Mouse (Mus musculus): ENCODE data around the gene Akap7.

Gene Akap7

DNA sequence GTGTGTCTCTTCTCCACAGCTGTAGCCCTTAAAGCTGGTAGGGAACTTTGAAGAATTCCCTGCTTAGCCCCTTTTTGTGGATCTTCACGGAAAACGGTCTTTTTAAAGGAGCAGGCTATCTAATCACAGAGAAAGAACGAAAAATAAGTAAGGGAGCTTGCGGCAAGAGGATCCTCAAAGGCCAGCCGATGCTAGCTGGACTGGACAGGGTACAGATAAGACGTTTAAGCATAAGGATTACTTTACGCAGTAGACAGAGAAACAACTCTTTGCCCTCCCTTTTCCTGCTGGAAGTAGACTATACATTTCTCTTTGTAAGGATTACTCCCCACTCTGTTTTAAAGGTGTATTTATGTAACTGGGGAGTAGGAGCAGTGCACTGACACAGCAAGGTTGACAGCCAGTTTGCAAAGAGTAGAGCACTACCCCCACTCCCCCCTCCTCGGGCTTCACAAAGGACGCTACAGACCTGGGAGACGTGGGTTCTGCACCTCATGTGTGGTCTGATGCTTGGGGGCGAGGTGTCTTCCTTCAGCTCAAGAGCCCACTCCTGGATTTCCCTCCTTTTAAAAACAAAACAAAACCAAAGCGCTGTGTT lies 9.9 kb downstream of the Akap7 start:
- peak; percentile 22 for DNase-seq (ENCODE audit: low read depth)

- peak; percentile 27 for DNase-seq (ENCODE audit: low read depth)
These were observed 10.9 kb downstream of the Akap7 start for GRCm38 (mm10) chr10:25296657-25297369.

DNA sequence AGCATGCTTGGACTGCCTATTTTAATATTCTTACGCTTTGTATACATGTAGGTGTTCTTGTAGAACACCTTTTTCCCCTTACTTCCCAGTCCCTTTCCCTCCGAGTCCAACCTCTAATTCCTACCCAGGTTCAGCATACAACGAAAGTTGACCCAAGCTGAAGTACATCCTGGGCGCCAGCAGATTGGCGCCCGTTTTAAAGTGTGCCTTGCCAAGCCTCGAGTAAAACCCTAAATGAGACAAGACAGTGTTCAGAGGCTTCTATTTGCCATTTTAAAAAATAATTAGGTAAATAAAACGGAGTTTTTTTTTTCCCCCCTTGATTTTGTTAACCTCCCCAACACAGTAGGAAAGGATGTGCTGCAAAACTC lies 11.4 kb downstream of the Akap7 start:
- peak; percentile 10 for DNase-seq (ENCODE audit: low read depth)

DNA sequence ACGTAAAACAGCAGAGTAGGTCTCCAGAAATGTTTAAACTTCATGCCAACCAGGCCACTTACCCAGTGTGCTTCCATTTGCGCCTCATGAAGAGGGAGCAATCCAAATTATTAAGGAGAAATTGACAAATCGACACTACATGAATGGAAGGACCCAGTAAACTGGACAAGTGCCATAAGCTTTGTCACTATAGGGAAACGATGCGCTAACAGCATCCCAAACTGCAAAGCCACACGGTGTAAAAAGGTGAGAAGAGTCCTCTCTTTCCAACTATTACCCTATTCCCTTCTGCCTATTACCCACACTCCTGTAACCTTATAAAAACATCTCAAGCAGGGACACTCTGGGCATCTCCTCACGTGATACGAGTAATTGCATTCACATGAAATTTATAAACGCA lies 11.8 kb downstream of the Akap7 start:
- no peak for DNase-seq (ENCODE audit: low read depth)

GRCm38 (mm10) chr10:25294999-25295398 lies 12.7 kb downstream of the Akap7 start:
- no peak for DNase-seq (ENCODE audit: low read depth)

DNA sequence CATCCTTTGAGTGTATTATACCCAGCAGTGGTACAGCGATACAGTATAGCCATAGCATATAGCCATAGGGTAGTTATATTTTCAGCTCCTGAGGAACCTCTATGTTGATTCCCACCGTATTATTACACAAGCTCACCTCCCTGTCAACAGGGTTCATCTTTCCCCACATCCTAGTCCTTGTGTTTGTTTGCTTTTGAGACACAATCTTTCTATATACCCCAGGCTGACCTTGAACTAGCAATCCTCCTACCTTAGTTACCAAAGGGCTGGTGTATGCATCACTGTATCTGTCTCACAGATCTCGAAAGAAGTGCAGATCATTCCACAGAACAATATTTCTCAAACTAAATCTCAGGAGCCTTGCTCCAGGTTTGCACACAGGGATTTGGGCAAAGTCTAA lies 13.9 kb downstream of the Akap7 start:
- no peak for DNase-seq (ENCODE audit: low read depth)

DNA sequence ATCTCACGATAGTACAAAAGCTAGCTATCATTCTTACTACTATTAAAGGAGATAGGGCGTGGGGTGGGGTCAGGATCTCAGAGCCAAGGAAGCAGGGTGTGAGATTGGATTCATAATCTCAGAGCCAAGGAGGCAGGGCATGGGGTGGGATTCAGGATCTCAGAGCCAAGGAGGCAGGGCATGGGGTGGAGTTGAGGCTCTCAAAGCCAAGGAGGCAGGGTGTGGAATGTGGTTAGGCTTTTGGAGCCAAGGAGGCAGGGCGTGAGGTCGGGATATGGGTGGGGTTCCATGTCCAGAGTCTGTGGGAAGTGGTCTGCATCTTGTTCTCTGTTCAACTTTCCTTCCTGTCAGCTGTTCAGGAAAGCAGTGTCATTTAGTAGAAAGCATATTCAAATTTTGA lies 16.6 kb downstream of the Akap7 start:
- DNase-seq (ENCODE audit: low read depth), result no peak

DNA sequence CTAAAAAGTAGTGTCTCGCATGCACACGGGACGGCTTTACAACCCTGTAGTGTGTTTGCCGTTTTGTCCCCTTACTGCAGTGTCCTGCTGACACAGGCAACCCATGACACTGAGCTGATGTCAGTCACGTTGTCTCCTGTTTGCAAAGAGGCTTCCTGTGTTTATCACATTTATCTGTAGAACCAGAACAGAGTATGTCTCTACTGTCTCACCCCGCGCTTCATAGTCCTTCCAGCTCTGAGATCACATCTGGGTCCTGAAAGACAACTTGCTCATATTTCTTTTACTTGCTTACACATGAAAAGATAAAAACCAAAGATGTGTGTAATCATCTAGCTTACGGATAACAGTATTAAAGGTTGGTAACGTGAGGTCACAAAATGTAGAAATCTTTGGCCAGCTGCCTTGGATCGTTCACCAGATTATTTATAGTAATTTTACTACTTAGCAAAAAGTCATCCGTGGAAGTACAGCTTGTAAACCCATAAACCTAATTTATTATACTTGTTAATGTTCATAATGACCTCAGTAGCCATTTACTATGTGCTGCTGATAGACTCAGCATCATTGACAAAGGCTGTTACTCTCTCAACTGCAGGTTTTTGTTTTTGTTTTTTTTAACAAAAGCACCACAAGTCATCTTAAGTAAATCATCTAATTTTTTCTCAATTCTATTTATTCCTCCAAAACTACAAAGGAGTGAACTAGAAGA lies 22.4 kb downstream of the Akap7 start:
- no peak for DNase-seq (ENCODE audit: low read depth)

- no peak for DNase-seq (ENCODE audit: low read depth)
These were observed 23.1 kb downstream of the Akap7 start for GRCm38 (mm10) chr10:25284427-25285099.

GRCm38 (mm10) chr10:25283397-25283796 lies 24.3 kb downstream of the Akap7 start:
- no peak for DNase-seq (ENCODE audit: low read depth)

- DNase-seq (ENCODE audit: low read depth), result no peak
These were observed 27.5 kb downstream of the Akap7 start for GRCm38 (mm10) chr10:25280141-25280540.

GRCm38 (mm10) chr10:25279406-25279805 lies 28.3 kb downstream of the Akap7 start:
- no peak for DNase-seq (ENCODE audit: low read depth)

DNA sequence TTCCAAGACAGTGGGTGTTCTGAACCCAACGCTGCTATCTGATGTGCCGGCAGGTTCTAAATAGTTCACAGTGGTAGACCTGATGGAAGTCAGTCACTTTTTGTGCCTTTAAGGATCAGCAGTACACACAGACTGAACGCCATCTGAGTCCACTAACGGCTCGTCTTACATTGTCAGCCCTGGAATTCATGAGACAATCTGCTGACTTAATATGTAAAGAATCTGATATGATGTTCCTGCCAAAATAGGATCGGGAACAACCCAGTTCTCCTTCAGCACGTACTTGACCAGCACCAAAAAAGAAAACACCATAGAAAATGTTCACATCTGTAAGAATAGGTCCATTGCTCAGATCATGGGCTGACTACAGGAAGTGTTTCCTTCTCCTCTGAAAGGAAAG lies 32.2 kb downstream of the Akap7 start:
- DNase-seq (ENCODE audit: low read depth), result no peak

DNA sequence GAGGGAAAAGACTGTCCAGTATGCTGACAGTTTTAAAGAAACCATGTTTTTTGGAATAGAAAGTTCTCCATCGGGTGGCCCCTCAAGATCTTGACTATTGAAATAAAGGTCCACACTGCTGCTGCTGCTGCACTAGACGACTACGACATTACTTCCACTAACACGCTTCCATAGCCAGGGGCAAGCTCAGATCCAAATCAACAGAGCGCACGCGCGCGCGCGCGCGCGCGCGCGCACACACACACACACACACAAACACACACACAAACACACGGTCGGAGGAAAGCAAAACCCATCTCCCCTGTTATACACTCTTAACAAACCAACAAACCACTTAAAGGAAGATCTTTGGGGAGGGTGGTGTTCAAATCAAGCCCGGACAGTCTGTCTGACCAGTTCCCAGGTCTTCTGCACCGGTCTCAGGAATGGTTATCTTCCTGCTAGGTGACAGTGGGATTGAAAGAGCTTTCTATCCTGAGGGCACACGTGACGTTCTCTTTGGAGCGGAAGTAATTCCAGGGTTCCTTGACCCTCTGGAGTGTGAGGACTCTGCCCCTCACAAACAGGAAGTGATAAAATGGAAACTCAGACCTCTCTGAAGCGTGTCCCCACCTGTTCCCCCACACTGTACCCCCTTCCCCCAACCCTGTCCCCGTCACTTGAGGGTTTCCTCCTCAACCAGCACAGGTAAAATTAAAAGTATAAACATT lies 32.9 kb downstream of the Akap7 start:
- no peak for DNase-seq (ENCODE audit: low read depth)

- no peak for DNase-seq (ENCODE audit: low read depth)
These were observed 33.9 kb downstream of the Akap7 start for GRCm38 (mm10) chr10:25273731-25274130.

DNA sequence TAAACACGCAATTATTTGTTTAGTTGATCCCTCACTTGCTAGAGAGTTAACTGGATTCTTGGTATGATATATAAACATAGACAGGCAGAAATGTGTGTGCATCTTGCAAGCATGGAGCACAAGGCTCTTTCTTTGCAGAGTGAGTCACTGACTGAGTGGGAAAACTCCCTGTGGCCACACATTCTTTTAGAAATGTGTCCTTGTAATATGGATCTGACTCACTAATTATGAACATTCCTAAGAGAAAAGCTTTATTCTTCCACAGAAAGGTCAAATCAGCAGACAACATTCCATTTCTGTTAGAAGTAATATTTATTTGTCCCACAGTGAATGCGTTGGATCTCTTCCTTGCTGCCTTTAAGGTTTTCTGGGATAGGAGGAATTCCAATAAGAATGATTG lies 35.9 kb downstream of the Akap7 start:
- DNase-seq (ENCODE audit: low read depth), result no peak

DNA sequence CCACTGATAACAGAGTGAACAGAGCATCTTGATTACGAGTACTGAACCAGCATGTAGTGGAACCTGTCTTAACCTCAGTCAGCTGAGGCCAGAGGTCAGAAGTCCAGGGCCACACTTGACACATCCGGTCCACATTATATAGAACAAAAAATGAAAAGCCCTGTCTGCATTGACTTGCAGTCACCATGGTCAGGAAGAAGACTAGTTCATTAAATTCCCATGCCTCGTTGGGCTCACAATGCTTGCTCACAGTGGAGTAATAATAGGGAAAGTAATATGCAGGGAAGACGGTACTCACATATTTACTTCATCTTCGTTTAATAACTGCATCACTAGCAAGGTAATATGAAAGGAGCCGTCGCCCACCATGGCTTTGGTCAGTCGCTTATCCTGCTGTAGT lies 36.5 kb downstream of the Akap7 start:
- DNase-seq (ENCODE audit: low read depth), result no peak

DNA sequence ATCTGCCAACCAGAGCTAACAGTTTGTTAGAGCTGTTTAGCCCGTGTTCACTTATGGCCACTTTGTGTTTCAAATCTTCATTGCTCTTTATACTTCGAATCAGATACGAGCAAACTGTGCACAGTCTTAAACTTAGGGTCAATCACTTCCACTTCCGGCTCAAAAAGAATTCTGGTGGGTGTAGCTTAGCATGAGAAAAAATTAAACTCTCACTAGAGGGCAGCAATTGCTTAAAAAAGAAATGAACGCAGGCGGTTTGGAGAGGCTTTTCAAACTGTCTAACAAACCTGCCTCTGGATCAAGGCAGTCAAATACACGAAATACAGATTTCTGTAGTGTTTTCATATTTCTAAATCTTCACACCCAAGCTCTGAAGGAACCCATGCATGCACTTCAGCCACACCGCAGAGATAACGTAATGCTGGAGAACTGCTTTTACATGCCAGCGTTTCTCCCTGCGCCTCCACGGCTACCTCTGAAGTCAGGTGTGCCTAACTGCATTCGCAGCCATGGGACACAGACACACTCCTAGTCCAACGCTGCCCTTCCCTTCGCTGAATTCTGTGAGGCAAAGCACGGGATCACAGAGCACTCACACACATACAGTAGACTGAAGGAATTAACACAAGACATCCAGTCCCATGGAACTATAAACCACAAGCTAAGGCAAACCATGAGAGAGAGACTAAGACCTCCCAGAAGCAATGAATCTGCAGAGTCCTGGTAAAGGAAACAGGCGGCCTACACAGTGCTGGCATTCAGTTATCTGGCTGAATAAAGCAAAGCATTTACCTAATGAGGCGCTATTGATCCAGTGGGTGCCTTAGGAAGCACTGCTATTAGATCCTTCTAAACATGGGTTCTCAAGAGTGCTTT lies 39.0 kb downstream of the Akap7 start:
- peak; percentile 24 for DNase-seq (ENCODE audit: low read depth)

- no peak for DNase-seq (ENCODE audit: low read depth)
These were observed 46.5 kb downstream of the Akap7 start for GRCm38 (mm10) chr10:25261176-25261575.

- no peak for DNase-seq (ENCODE audit: low read depth)
These were observed 46.9 kb downstream of the Akap7 start for GRCm38 (mm10) chr10:25260724-25261123.

DNA sequence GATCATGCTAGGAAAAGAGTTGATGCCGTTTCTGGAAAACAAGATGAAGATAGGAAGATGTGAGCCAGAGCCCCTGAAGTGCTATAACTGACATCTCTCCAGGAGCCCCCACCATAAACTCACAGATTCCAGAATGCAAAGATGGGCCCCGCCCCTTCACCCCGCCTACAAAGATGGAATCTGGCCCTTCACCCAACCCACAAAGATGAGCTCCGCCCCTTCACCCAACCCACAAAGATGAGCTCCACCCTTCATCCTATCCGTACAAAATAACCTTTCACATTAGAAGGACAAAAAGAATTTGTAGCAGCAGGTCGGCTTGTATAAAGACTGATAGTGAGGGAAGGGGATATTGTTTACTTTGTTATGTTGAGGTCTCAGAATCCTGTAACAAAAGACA lies 49.5 kb downstream of the Akap7 start:
- peak; percentile 40 for DNase-seq (ENCODE audit: low read depth)

Measured in c-Kit-positive CD71-positive TER-119-negative erythroid progenitor cells, embryonic 14.5 days (primary cell).